Mouse (Mus musculus) liver, embryonic 12.5 days (tissue): ENCODE data around the gene Grin2d. TPM values are rescaled to one million over a fixed set of nuclear protein-coding genes. Genes with fewer than 3 reads are reported as not detected.

Experiments
- ATAC-seq: fragments of 200-750 bp; cut with Nextera tagmentation; 2 replicates; pipeline ENCODE4 v1.8.0; 2017; ENCODE audit warnings: moderate number of reproducible peaks, mild to moderate bottlenecking, moderate library complexity
- H3K27ac ChIP-seq: fragments of 300-500 bp; sonication (generic); 2 replicates; pipeline ENCODE4 v1.5.1; 2016; ENCODE audit warnings: mild to moderate bottlenecking
- H3K27me3 ChIP-seq: fragments of 300-500 bp; sonication (generic); replicated peaks from 2 replicates; pipeline ENCODE4 v1.6.1; 2016; ENCODE audit warnings: mild to moderate bottlenecking, moderate library complexity
- H3K36me3 ChIP-seq: fragments of 300-500 bp; sonication (generic); 2 replicates; pipeline ENCODE4 v1.6.1; 2016; ENCODE audit warnings: mild to moderate bottlenecking, moderate library complexity
- H3K4me1 ChIP-seq: fragments of 300-500 bp; sonication (generic); 2 replicates; pipeline ENCODE4 v1.6.1; 2016
- H3K4me2 ChIP-seq: fragments of 300-500 bp; sonication (generic); 2 replicates; pipeline ENCODE4 v1.6.1; 2016; ENCODE audit warnings: mild to moderate bottlenecking, moderate library complexity
- H3K4me3 ChIP-seq: fragments of 300-500 bp; sonication (generic); 2 replicates; pipeline ENCODE4 v1.5.1; 2016; ENCODE audit warnings: mild to moderate bottlenecking, moderate library complexity
- H3K9ac ChIP-seq: fragments of 300-500 bp; sonication (generic); 2 replicates; pipeline ENCODE4 v1.6.1; 2016; ENCODE audit warnings: mild to moderate bottlenecking, moderate library complexity
- H3K9me3 ChIP-seq: fragments of 300-500 bp; sonication (generic); replicated peaks from 2 replicates; pipeline ENCODE4 v1.6.1; 2016; ENCODE audit warnings: mild to moderate bottlenecking, moderate library complexity
- WGBS: fragments of 180-500 bp; shearing (Covaris S2); methylation state at CpG from one replicate; pipeline ENCODE4 v1.1.7; 2016; ENCODE audit not compliant: insufficient replicate concordance; 5-methylcytosine and 5-hydroxymethylcytosine counted together
- polyA plus RNA-seq: library from polyadenylated mRNA; unstranded; fragments of >200 nt; fragmentation: Nextera tagmentation; extraction: Ambion mirVana; gene quantifications from 2 replicates; pipeline ENCODE4 v1.2.1, GENCODE M21; 2016

Grin2d gene
- polyA plus RNA-seq, 1 experiment from 2014 or later = 0.17 TPM

DNA sequence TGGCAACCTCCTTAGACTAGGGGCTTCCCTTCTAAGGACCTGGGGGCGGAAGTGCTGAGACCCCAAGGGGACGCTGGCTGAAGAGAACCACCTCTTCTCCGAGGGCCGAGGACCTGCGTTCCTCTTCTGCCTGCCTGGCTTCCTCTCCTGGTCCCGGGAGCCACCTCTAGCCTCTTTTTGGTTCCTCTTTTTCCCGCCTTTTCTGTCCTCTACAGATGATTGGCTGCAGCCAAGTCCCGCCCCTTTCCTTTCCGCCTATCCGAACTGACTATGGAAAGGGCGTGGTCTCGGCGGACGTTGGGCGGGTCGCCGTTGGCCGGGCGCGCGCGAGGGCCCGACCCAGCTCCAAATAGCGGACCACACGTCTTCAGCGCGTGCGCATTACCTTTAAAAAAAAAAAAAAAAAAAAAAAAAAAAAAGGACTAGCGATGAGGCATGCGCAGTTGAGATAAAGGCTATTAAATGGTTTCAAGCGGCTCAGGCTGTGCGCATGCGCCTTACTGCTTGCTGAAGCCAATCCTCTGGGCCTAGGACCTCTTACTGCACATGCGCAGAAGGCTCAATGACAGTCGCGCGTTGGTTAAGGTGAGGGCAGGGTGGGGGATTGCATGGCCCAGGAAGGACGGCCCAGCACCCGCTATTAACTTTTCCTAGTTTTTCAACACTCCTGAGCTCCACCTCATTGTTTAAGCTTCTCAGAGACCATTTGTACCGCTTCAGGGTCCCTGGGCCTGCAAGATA, 18.5 kb upstream of the Grin2d start, which contains the start of the genes Syngr4 and Tmem143:
Gene Syngr4, minus strand, starts transcription at position 198 of the 741 bp plus-strand sequence.
Gene Tmem143, plus strand, starts transcription at position 425 of the 741 bp plus-strand sequence.
- Histone ChIP-seq H3K4me3 (peak within 1 kb of the TSS; percentile 63), H3K9ac (peak within 1 kb of the TSS; percentile 75), H3K4me2 (peak within 1 kb of the TSS; percentile 93), H3K27me3 (peaks cover 25% of the 10 kb centered on the region), H3K27ac (peak within 1 kb of the TSS; percentile 79), H3K36me3 (no peaks in the 10 kb centered on the region), H3K4me1 (peaks cover 35% of the 10 kb centered on the region), H3K9me3 (no peaks in the 10 kb centered on the region)
- peak; percentile 81 for ATAC-seq
- WGBS = under 1% methylated on average over 40 of the region's 40 CpGs

DNA sequence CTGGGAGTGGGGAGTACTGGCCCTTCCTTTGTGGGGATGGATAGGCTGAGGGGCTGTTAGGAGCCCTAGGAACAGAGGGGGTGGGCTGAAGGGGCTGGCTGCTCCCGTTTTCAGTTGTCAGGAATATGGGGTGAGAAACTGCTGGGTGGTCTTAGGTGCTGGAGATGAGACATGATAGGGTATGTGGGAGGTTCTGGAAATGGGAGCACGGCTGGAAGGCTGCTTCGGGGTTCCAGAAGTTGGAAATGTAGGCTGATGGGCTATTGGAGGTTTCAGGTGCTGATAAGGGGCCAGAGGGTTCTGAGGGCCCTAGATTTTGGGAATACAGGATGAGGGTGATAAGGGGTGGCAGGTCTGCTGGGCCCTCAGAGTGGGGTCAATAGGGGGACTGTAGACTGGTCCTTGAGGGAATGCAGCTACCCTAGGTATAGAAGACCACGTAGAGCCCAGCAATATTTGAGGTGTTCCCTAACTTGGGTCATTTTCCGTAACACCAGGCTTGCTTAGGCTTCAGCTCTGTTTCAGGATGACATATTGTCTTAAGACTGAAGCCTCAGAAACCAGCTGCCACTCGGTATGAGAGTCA, 17.8 kb upstream of the Grin2d start:
- no peaks in the 10 kb centered on the region for H3K9me3 ChIP-seq
- ATAC-seq = peak; percentile 2; the same call in 1 of the 2 replicates
- peak overlapping the region; percentile 44; the same call in 1 of the 2 replicates for H3K9ac ChIP-seq
- H3K36me3 ChIP-seq = no peaks in the 10 kb centered on the region
- peak overlapping the region; percentile 75 for H3K27ac ChIP-seq
- H3K27me3 ChIP-seq = peaks cover 25% of the 10 kb centered on the region
- WGBS = 71% methylated on average over 6 of the region's 6 CpGs
- peak overlapping the region; percentile 63 for H3K4me3 ChIP-seq
- peaks cover 28% of the 10 kb centered on the region for H3K4me1 ChIP-seq
- peak overlapping the region; percentile 93 for H3K4me2 ChIP-seq

DNA sequence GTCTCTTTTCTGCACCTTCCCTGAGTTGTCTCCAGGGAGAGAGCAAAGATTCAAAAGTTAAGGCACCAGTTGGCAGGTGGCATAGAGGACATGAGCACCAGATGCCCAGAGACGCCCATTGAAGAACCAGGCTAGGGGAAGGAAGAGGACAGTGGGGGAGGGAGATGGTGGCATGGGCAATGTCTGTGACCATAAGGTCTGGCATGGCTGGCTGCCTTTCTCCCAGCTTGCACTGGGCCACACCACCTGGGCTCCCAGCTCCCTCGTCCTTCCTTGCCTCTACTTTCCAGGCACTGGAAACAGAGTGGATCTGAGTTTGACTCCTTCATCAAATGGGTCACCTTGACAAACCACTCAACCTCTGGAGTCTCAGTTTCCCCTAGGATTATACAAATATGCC, 14.5 kb upstream of the Grin2d start:
- Histone ChIP-seq H3K4me1 (peaks cover 17% of the 10 kb centered on the region), H3K4me2 (no peak overlapping the region), H3K36me3 (no peaks in the 10 kb centered on the region), H3K4me3 (no peak overlapping the region), H3K27ac (no peak overlapping the region), H3K9ac (no peak overlapping the region), H3K9me3 (no peaks in the 10 kb centered on the region), H3K27me3 (peaks cover 25% of the 10 kb centered on the region)
- 66% methylated on average over 2 of the region's 2 CpGs for WGBS
- ATAC-seq = no peak

DNA sequence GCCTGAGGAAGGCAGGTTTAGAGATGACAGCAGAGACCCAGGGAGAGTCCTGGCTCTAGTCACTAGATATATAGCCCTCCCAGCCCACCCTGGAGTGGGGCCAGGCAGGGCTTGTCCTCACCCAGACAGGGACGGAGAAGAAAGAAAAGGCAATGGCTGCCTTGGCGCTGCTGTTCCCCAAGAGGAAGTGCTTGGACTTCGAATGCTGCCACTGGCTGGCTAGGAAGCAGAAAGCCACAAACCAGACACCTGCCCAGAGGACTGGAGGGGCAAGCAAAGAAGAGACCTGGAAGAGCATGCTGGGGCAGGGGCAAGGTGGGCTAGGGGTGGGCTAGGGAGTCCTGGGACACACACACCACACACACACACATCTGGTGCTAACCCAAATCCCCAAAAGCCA, 9.1 kb upstream of the Grin2d start:
- H3K27ac ChIP-seq = no peak overlapping the region
- no peak overlapping the region for H3K4me3 ChIP-seq
- no peak overlapping the region for H3K4me2 ChIP-seq
- H3K4me1 ChIP-seq = 0 out of 2 replicates have a peak, but pooled peaks cover 4% of the 10 kb centered on the region
- WGBS = 25% methylated on average over 3 of the region's 3 CpGs
- peaks cover 33% of the 10 kb centered on the region for H3K36me3 ChIP-seq
- H3K27me3 ChIP-seq = no peaks in the 10 kb centered on the region
- H3K9me3 ChIP-seq = no peaks in the 10 kb centered on the region
- H3K9ac ChIP-seq = no peak overlapping the region
- no peak for ATAC-seq

DNA sequence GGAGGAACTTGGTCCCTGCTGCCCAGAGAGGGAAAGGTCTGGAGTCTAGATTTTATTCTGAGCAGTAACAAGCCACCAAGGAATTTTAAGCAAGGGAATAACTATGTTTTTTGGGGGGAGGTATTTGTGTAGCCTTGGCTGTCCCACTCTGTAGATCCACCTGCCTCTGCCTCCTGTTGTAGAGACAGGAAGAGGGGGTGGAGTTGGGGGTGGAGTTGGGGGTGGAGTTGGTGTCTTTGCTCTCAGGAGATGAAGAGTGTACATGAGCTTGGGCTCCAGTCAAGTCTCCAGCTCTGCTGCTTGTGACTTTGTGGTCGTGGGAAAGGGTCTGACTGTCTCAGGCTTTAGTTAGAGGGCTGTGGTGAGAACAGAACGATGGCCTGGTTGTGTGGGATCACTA, 2.8 kb upstream of the Grin2d start:
- Histone ChIP-seq H3K9ac (no peak overlapping the region), H3K27me3 (no peaks in the 10 kb centered on the region), H3K36me3 (peaks cover 92% of the 10 kb centered on the region), H3K27ac (no peak overlapping the region), H3K9me3 (no peaks in the 10 kb centered on the region), H3K4me3 (no peak overlapping the region), H3K4me2 (no peak overlapping the region), H3K4me1 (no peaks in the 10 kb centered on the region)
- ATAC-seq = no peak
- WGBS = 68% methylated on average over 2 of the region's 2 CpGs

DNA sequence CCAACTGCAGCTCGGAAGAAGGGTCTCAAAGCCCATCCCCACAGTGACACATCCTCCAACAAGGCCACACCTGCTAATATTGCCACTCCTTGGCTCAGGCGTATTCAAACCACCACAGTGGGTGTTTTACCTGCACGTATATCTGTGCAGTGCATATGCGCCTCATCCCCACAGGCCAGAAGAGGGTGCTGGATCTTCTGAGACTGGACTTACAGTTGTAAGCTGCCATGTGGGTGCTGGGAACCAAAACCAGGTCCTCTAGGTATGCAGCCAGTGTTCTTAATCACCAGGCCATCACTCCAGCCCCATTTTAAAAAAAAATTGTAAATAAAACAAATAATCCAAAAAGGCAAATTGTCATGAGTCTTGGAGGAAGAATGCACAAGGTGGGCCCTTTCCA, 2.4 kb upstream of the Grin2d start:
- ATAC-seq = no peak
- Histone ChIP-seq H3K9ac (no peak overlapping the region), H3K27me3 (no peaks in the 10 kb centered on the region), H3K4me1 (no peaks in the 10 kb centered on the region), H3K9me3 (no peaks in the 10 kb centered on the region), H3K4me2 (no peak overlapping the region), H3K36me3 (peaks cover 97% of the 10 kb centered on the region), H3K4me3 (no peak overlapping the region), H3K27ac (no peak overlapping the region)
- WGBS = 85% methylated on average over 4 of the region's 4 CpGs

DNA sequence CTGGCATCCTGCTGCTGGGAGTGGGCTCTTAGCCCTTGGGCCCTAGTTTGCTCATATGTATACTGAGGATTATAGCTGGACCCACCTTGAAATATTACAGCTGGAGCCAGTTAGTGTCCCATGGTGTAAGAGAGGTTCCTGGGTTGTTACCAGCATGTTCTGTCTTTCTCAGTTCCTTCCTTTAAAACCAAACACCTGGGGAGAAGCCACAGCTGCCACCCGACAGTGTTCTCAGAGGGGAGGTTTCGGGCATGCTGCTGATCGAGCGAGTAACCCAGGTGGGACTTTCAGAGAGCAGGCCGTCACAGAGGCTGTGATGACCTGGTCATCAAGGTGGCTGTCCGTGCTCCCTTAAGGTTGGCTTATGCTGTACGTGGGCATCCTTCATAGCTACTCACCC, 1.3 kb downstream of the Grin2d start:
- H3K27ac ChIP-seq = no peak overlapping the region
- H3K4me1 ChIP-seq = peaks cover 20% of the 10 kb centered on the region
- H3K9me3 ChIP-seq = no peaks in the 10 kb centered on the region
- H3K4me3 ChIP-seq = no peak overlapping the region
- peaks cover 78% of the 10 kb centered on the region for H3K36me3 ChIP-seq
- H3K27me3 ChIP-seq = peaks cover 5% of the 10 kb centered on the region
- 90% methylated on average over 7 of the region's 7 CpGs for WGBS
- ATAC-seq = no peak
- no peak overlapping the region for H3K4me2 ChIP-seq
- no peak overlapping the region for H3K9ac ChIP-seq

DNA sequence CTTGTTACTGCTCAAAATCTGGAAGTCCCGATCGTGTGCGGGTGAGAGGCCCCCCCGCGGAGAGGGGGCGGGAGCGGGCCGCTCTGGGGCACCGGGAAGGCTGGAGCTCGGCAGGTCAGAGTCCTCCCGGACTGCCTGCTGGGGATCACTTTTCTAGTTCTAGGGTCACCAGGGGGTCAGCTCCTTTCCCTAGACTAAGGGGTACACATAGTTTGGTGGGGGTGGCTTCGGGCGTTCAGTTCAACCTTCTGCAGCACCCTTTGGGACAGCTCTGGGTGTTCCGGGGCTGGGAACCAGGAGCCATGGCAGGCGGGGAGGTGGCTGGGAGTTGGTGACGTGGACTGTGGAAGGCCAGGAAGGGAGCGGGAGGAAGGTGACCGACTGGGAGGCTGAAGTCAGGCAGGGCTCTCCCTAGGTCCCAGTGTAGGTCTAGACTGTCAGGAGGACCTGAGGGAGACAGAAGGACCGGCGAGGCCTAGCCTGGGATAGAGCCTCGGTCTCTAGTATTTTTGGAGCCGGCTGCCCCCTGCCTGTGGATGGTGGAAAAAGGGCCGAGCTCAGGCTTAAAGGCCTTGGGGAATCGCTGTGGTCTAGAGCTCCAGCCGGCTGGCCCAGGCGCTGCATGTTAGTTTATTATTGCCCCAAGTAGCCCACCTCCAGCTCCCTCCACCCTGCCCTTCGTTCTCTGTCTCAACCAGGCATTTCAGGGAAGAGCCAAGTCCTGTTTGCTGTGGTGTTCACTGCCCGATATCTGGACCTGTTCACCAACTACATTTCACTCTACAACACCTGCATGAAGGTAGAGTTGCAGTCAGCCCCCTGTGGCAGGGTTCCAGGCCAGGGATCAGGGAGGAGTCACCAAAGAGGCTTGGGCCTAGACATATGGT, 4.9 kb downstream of the Grin2d start:
- peaks cover 41% of the 10 kb centered on the region for H3K27me3 ChIP-seq
- peaks cover 42% of the 10 kb centered on the region for H3K36me3 ChIP-seq
- peak overlapping the region; percentile 77 for H3K4me3 ChIP-seq
- H3K9ac ChIP-seq = peak overlapping the region; percentile 89
- peak overlapping the region; percentile 91 for H3K4me2 ChIP-seq
- H3K4me1 ChIP-seq = peaks cover 35% of the 10 kb centered on the region
- peak overlapping the region; percentile 87 for H3K27ac ChIP-seq
- WGBS = 4% methylated on average over 28 of the region's 28 CpGs
- ATAC-seq = peak; percentile 63
- no peaks in the 10 kb centered on the region for H3K9me3 ChIP-seq

DNA sequence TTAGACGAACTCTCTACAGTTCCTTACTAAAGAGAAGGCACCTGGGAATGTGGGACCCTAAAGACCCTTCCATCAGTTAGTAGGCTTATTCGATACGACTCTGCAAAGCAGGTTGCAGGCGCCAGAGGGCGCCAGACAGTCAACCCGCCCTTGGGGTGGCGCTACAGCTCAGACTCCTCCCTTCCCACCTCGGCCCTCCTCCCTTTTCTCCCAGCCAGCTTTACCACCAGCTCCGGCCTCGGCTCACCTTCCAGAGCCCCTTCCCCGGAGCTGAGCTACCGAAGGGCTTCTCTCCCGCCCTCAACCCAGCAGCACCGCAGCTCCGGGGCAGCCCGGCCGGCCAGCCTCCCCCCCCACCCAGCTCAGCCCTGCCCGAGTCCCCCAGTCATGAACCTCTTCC, 5.6 kb downstream of the Grin2d start, which contains the start of gene Kdelr1:
Gene Kdelr1, plus strand, starts transcription at position 149 of the 400 bp plus-strand sequence.
- Histone ChIP-seq H3K9me3 (no peaks in the 10 kb centered on the region), H3K36me3 (peaks cover 38% of the 10 kb centered on the region), H3K4me1 (peaks cover 42% of the 10 kb centered on the region), H3K4me3 (peak within 1 kb of the TSS; percentile 77), H3K9ac (peak within 1 kb of the TSS; percentile 89), H3K27me3 (peaks cover 47% of the 10 kb centered on the region), H3K27ac (peak within 1 kb of the TSS; percentile 87), H3K4me2 (peak within 1 kb of the TSS; percentile 91)
- ATAC-seq = peak; percentile 80
- whole genome bisulfite sequencing = 0% methylated on average over 18 of the region's 18 CpGs

DNA sequence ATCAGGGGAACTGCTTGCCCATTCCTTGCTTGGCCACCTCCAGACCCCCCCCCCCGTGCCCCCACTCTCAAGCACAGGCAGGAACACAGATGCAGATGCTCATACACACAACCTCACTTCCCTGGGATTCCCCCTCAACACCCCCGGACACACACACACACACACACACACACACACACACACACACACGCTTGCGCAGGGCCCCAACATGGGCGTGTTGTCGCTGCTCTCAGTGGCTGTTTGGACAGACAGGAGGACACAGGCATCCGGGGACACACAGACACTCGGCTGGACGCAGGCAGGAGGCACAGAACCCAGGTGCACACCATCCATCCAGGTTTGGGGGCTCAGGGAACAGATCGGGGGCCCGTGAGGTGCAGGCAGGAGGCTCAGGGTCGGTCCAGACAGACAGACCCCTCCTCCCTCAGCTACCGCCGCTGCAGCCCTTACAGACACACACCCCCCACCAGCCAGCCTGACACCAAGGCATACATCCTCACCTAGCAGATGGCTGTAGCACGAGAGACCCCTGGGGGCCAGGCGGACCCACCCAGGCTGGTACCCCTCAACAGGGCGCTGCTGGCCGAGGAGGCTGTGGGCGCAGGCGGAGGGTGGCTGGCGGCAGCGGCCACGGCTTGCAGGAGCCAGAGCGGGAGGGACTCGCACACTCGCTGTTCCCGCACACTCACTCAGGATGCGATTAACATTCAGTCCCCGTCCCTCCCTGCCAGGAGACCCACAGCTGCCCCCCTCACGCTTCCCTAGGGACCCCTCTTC, 7.7 kb downstream of the Grin2d start:
- peak overlapping the region; percentile 38 for H3K4me2 ChIP-seq
- no peaks in the 10 kb centered on the region for H3K9me3 ChIP-seq
- no peak overlapping the region for H3K27ac ChIP-seq
- peaks cover 69% of the 10 kb centered on the region for H3K27me3 ChIP-seq
- H3K4me1 ChIP-seq = peaks cover 60% of the 10 kb centered on the region
- 0 out of 2 replicates have a peak overlapping the region, but pooled peaks have one; percentile 20 for H3K9ac ChIP-seq
- H3K36me3 ChIP-seq = peaks cover 16% of the 10 kb centered on the region
- H3K4me3 ChIP-seq = peak overlapping the region; percentile 25
- ATAC-seq = no peak
- WGBS = 4% methylated on average over 30 of the region's 30 CpGs

DNA sequence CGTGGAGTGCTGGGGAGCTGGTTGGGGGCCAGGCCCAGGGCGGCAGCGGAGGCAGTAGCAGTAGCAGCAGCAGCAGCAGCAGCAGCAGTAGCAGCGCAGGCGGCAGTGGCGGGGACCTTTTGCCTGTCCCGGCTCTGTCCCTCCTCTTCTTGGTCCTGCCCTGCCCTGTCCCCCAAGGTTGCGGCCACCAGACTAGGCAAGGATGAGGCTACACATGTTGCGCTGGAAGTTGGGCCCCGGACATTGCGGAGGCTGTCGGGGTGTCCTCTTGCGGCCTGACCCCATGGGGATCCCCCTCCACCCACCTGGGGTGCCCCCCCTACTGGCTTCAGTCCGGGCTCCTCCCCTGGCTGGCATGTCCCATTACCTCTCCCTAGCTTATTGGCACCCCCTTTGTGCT, 8.4 kb downstream of the Grin2d start:
- Histone ChIP-seq H3K4me3 (0 out of 2 replicates have a peak overlapping the region, but pooled peaks have one; percentile 4), H3K27me3 (peaks cover 73% of the 10 kb centered on the region), H3K27ac (no peak overlapping the region), H3K4me2 (peak overlapping the region; percentile 38; the same call in 1 of the 2 replicates), H3K36me3 (peaks cover 9% of the 10 kb centered on the region), H3K9ac (no peak overlapping the region), H3K4me1 (peaks cover 57% of the 10 kb centered on the region), H3K9me3 (no peaks in the 10 kb centered on the region)
- 5% methylated on average over 14 of the region's 14 CpGs for WGBS
- no peak for ATAC-seq
